Mouse (Mus musculus): ENCODE results near the gene Slc25a12. TPM values are rescaled to one million over a fixed set of nuclear protein-coding genes. Genes with fewer than 3 reads are reported as not detected.
"Not testable (repeated sequence)": the region's sequence is repeated elsewhere in the genome, so short reads cannot be mapped to it uniquely, and the experiment has no call there.

Slc25a12 gene
- total and polyA plus RNA-seq, 2 experiments from 2014 or later: 120 to 142 TPM

- Histone ChIP-seq H3K27me3 (ENCODE audit: insufficient read depth, low read length) (no peaks in the 10 kb centered on the region), H3K4me1 (ENCODE audit: insufficient read depth, low read length) (no peaks in the 10 kb centered on the region), H3K9ac (replicated peaks; ENCODE audit: low read length, poor library complexity, severe bottlenecking) (no peak overlapping the region), H3K36me3 (ENCODE audit: insufficient read depth, low read length) (no peaks in the 10 kb centered on the region), H3K9me3 (ENCODE audit: low read length) (no peaks in the 10 kb centered on the region), H3K27ac (ENCODE audit: low read depth, low read length) (no peak overlapping the region), H3K4me2 (ENCODE audit: low read depth, low read length, poor library complexity, severe bottlenecking) (no peak overlapping the region), H3K4me3 (ENCODE audit: low read depth, low read length) (no peak overlapping the region)
- no peak for ATAC-seq (ENCODE audit: low FRiP score)
- 49% methylated on average over 11 of the region's 11 CpGs for WGBS
- TF ChIP-seq CTCF (IDR thresholded peaks at IDR 0.05): no peak
- no peak for DNase-seq (ENCODE audit: low spot score)
These were observed 16.3 kb upstream of the Slc25a12 start for GRCm38 (mm10) chr2:71383890-71384289.

GRCm38 (mm10) chr2:71381962-71382361 lies 14.4 kb upstream of the Slc25a12 start:
- Histone ChIP-seq H3K4me1 (ENCODE audit: insufficient read depth, low read length) (no peaks in the 10 kb centered on the region), H3K4me2 (ENCODE audit: low read depth, low read length, poor library complexity, severe bottlenecking) (no peak overlapping the region), H3K36me3 (ENCODE audit: insufficient read depth, low read length) (no peaks in the 10 kb centered on the region), H3K4me3 (ENCODE audit: low read depth, low read length) (no peak overlapping the region), H3K27me3 (ENCODE audit: insufficient read depth, low read length) (no peaks in the 10 kb centered on the region), H3K9me3 (ENCODE audit: low read length) (no peaks in the 10 kb centered on the region), H3K9ac (replicated peaks; ENCODE audit: low read length, poor library complexity, severe bottlenecking) (no peak overlapping the region), H3K27ac (ENCODE audit: low read depth, low read length) (no peak overlapping the region)
- no peak for TF ChIP-seq CTCF (IDR thresholded peaks at IDR 0.05)
- no peak for ATAC-seq (ENCODE audit: low FRiP score)
- DNase-seq (ENCODE audit: low spot score): no peak
- WGBS: 75% methylated on average over 4 of the region's 4 CpGs

DNA sequence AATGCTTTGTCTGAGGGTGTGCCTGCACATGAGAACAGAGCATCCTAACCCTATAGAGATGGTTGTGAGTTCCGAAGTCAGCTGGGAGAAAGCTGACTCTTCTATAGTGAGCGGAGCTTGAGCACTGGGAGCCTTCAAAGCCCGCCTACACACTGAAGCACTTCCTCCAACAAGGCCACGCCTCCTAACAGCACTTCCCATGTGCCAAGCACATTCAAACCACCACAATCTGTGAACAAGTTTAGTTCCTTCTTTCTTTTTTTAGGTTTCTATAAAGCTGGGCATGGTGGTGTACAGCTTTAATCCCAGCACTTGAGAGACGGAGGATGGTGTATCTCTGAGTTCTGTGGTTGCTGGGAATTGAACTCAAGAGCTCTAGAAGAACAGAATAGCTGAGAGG lies 9.9 kb upstream of the Slc25a12 start:
- Histone ChIP-seq H3K9me3 (ENCODE audit: low read length) (no peaks in the 10 kb centered on the region), H3K36me3 (ENCODE audit: insufficient read depth, low read length) (no peaks in the 10 kb centered on the region), H3K27ac (ENCODE audit: low read depth, low read length) (no peak overlapping the region), H3K9ac (replicated peaks; ENCODE audit: low read length, poor library complexity, severe bottlenecking) (no peak overlapping the region), H3K4me3 (ENCODE audit: low read depth, low read length) (no peak overlapping the region), H3K4me2 (ENCODE audit: low read depth, low read length, poor library complexity, severe bottlenecking) (no peak overlapping the region), H3K4me1 (ENCODE audit: insufficient read depth, low read length) (no peaks in the 10 kb centered on the region), H3K27me3 (ENCODE audit: insufficient read depth, low read length) (no peaks in the 10 kb centered on the region)
- ATAC-seq (ENCODE audit: low FRiP score) (no peak), DNase-seq (ENCODE audit: low spot score) (no peak)
- 86% methylated on average over 5 of the region's 5 CpGs for WGBS
- no peak for TF ChIP-seq CTCF (IDR thresholded peaks at IDR 0.05)

DNA sequence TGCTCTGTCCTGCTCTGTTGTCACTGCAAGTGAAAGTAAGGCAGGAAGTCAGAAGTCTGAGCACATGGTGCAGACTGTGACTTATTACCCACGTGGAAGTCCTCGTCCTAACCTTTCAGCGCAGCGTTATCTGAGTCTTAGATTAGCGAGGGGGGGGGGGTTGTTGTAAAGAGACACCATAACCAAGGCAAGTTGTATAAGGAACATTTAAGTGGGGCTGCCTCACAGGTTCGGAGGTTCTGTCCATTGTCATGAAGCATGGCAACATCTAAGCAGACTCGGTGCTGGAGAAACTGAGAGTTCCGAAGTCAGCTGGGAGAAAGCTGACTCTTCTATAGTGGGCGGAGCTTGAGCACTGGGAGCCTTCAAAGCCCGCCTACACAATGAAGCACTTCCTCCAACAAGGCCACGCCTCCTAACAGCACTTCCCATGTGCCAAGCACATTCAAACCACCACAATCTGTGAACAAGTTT lies 8.9 kb upstream of the Slc25a12 start:
- Histone ChIP-seq H3K27me3 (ENCODE audit: insufficient read depth, low read length) (no peaks in the 10 kb centered on the region), H3K4me2 (ENCODE audit: low read depth, low read length, poor library complexity, severe bottlenecking) (no peak overlapping the region), H3K4me1 (ENCODE audit: insufficient read depth, low read length) (no peaks in the 10 kb centered on the region), H3K27ac (ENCODE audit: low read depth, low read length) (no peak overlapping the region), H3K9me3 (ENCODE audit: low read length) (no peaks in the 10 kb centered on the region), H3K36me3 (ENCODE audit: insufficient read depth, low read length) (no peaks in the 10 kb centered on the region), H3K4me3 (ENCODE audit: low read depth, low read length) (no peak overlapping the region), H3K9ac (replicated peaks; ENCODE audit: low read length, poor library complexity, severe bottlenecking) (no peak overlapping the region)
- DNase-seq (ENCODE audit: low spot score): no peak
- WGBS: 50% methylated on average over 11 of the region's 11 CpGs
- no peak for ATAC-seq (ENCODE audit: low FRiP score)
- no peak for TF ChIP-seq CTCF (IDR thresholded peaks at IDR 0.05)

GRCm38 (mm10) chr2:71374275-71375155 lies 7.0 kb upstream of the Slc25a12 start:
- no peak overlapping the region for H3K9ac ChIP-seq (replicated peaks; ENCODE audit: low read length, poor library complexity, severe bottlenecking)
- no peaks in the 10 kb centered on the region for H3K4me1 ChIP-seq (ENCODE audit: insufficient read depth, low read length)
- no peaks in the 10 kb centered on the region for H3K36me3 ChIP-seq (ENCODE audit: insufficient read depth, low read length)
- ATAC-seq (ENCODE audit: low FRiP score): no peak
- H3K9me3 ChIP-seq (ENCODE audit: low read length): no peaks in the 10 kb centered on the region
- no peak overlapping the region for H3K27ac ChIP-seq (ENCODE audit: low read depth, low read length)
- 76% methylated on average over 8 of the region's 8 CpGs for WGBS
- H3K4me3 ChIP-seq (ENCODE audit: low read depth, low read length): no peak overlapping the region
- H3K4me2 ChIP-seq (ENCODE audit: low read depth, low read length, poor library complexity, severe bottlenecking): no peak overlapping the region
- H3K27me3 ChIP-seq (ENCODE audit: insufficient read depth, low read length): no peaks in the 10 kb centered on the region
- no peak for TF ChIP-seq CTCF (IDR thresholded peaks at IDR 0.05)
- DNase-seq (ENCODE audit: low spot score): no peak

DNA sequence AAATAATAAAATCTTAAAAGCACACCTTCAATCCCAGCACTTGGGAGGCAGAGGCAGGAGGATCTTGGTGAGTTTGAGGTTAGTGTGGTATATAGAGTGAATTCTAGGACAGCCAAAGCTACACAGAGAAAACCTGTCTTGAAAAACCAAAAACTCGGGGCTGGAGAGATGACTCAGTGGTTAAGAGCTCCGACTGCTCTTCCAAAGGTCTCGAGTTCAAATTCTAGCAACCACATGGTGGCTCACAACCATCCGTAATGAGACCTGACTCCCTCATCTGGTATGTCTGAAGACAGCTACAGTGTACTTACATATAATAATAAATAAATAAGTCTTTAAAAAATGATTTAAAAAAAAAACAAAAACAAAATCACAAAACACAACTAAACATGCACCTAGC lies 4.7 kb upstream of the Slc25a12 start:
- not testable (repeated sequence) for H3K4me3 ChIP-seq (ENCODE audit: low read depth, low read length); H3K4me2 ChIP-seq (ENCODE audit: low read depth, low read length, poor library complexity, severe bottlenecking); ATAC-seq (ENCODE audit: low FRiP score); DNase-seq (ENCODE audit: low spot score); H3K9ac ChIP-seq (replicated peaks; ENCODE audit: low read length, poor library complexity, severe bottlenecking); H3K4me1 ChIP-seq (ENCODE audit: insufficient read depth, low read length); H3K9me3 ChIP-seq (ENCODE audit: low read length); H3K27me3 ChIP-seq (ENCODE audit: insufficient read depth, low read length); H3K27ac ChIP-seq (ENCODE audit: low read depth, low read length); H3K36me3 ChIP-seq (ENCODE audit: insufficient read depth, low read length)
- 88% methylated on average over 4 of the region's 4 CpGs for WGBS
